Mouse (Mus musculus) testis, adult 2 months (tissue): ENCODE data around the gene Cc2d1a. TPM values are rescaled to one million over a fixed set of nuclear protein-coding genes. Genes with fewer than 3 reads are reported as not detected.

Experiments used
- H3K27ac ChIP-seq: fragments of 200-500 bp; 2 replicates; pipeline ENCODE4 v1.5.1; 2012; ENCODE audit warnings: low read depth, low read length; ENCODE audit not compliant: control insufficient read depth, insufficient read depth
- H3K27me3 ChIP-seq: fragments of 200-500 bp; 2 replicates; pipeline ENCODE4 v1.6.1; 2012; ENCODE audit warnings: mild to moderate bottlenecking, low read length, moderate library complexity; ENCODE audit not compliant: control insufficient read depth, insufficient read depth
- H3K36me3 ChIP-seq: fragments of 200-500 bp; 2 replicates; pipeline ENCODE4 v1.6.1; 2012; ENCODE audit warnings: mild to moderate bottlenecking, low read length; ENCODE audit not compliant: control insufficient read depth, insufficient read depth
- H3K4me1 ChIP-seq: fragments of 200-500 bp; 2 replicates; pipeline ENCODE4 v1.6.1; 2012; ENCODE audit warnings: low read length; ENCODE audit not compliant: control insufficient read depth, insufficient read depth
- H3K4me3 ChIP-seq: fragments of 200-500 bp; 2 replicates; pipeline ENCODE4 v1.5.1; 2012; ENCODE audit warnings: low read depth, mild to moderate bottlenecking, low read length, moderate library complexity, mixed read lengths; ENCODE audit not compliant: control insufficient read depth
- CTCF ChIP-seq: fragments of 200-500 bp; IDR thresholded peaks from 2 replicates; pipeline ENCODE4 v1.5.1; 2012; ENCODE audit warnings: low read depth, mild to moderate bottlenecking, inconsistent platforms, low read length, moderate library complexity; ENCODE audit not compliant: control insufficient read depth, insufficient read depth, insufficient replicate concordance
- POLR2A ChIP-seq: fragments of 200-500 bp; IDR thresholded peaks from 2 replicates; pipeline ENCODE4 v1.6.1; 2012; ENCODE audit warnings: low read depth, mild to moderate bottlenecking, inconsistent platforms, low read length, moderate library complexity; ENCODE audit not compliant: control insufficient read depth
- polyA plus RNA-seq: library from polyadenylated mRNA; depleted of rRNA; stranded (reverse); fragments of >200 nt; gene quantifications from 2 replicates; pipeline ENCODE4 v1.2.3, GENCODE M21; 2012

Cc2d1a gene
- polyA plus RNA-seq, 1 experiment, result 30.9 TPM

- no peak overlapping the region for H3K27ac ChIP-seq
- no peaks in the 10 kb centered on the region for H3K27me3 ChIP-seq
- H3K4me3 ChIP-seq, result no peak overlapping the region
- peaks cover 12% of the 10 kb centered on the region for H3K4me1 ChIP-seq
- no peaks in the 10 kb centered on the region; the same call in 1 of the 2 replicates for H3K36me3 ChIP-seq
- no peak for TF ChIP-seq CTCF
Observed at GRCm38 (mm10) chr8:84176560-84176959, 28.8 kb upstream of the Cc2d1a start.

GRCm38 (mm10) chr8:84173861-84174260 lies 26.1 kb upstream of the Cc2d1a start:
- no peak overlapping the region for H3K27ac ChIP-seq
- no peak for TF ChIP-seq CTCF
- no peak for TF ChIP-seq POLR2A
- H3K36me3 ChIP-seq, result no peaks in the 10 kb centered on the region; the same call in none of the 2 replicates
- H3K4me3 ChIP-seq, result peak overlapping the region; percentile 44
- peaks cover 2% of the 10 kb centered on the region for H3K4me1 ChIP-seq
- H3K27me3 ChIP-seq, result no peaks in the 10 kb centered on the region

GRCm38 (mm10) chr8:84170096-84170495 lies 22.4 kb upstream of the Cc2d1a start:
- no peaks in the 10 kb centered on the region; the same call in none of the 2 replicates for H3K36me3 ChIP-seq

GRCm38 (mm10) chr8:84167696-84168095 lies 20.0 kb upstream of the Cc2d1a start:
- no peak overlapping the region for H3K4me3 ChIP-seq
- H3K27ac ChIP-seq, result no peak overlapping the region
- H3K36me3 ChIP-seq, result peaks cover 1% of the 10 kb centered on the region
- TF ChIP-seq CTCF, result no peak
- TF ChIP-seq POLR2A, result no peak
- H3K27me3 ChIP-seq, result no peaks in the 10 kb centered on the region
- H3K4me1 ChIP-seq, result no peaks in the 10 kb centered on the region

More at GRCm38 (mm10) chr8:84170096-84170495, 22.4 kb upstream of the Cc2d1a start:
- Histone ChIP-seq H3K4me3 (no peak overlapping the region), H3K27ac (no peak overlapping the region), H3K27me3 (no peaks in the 10 kb centered on the region), H3K4me1 (no peaks in the 10 kb centered on the region; the same call in none of the 2 replicates)
- TF ChIP-seq POLR2A (no peak), CTCF (no peak)

- Histone ChIP-seq H3K36me3 (no peaks in the 10 kb centered on the region; the same call in 1 of the 2 replicates), H3K27me3 (no peaks in the 10 kb centered on the region), H3K27ac (no peak overlapping the region), H3K4me3 (no peak overlapping the region), H3K4me1 (no peaks in the 10 kb centered on the region)
- TF ChIP-seq CTCF (no peak), POLR2A (no peak)
Observed at GRCm38 (mm10) chr8:84157620-84158019, 9.9 kb upstream of the Cc2d1a start.

- Histone ChIP-seq H3K4me3 (peak overlapping the region; percentile 59; the same call in 1 of the 2 replicates), H3K27ac (no peak overlapping the region), H3K4me1 (peaks cover 6% of the 10 kb centered on the region)
Observed at GRCm38 (mm10) chr8:84149181-84149580, 1.4 kb upstream of the Cc2d1a start.

GRCm38 (mm10) chr8:84148531-84148850 lies 755 bp upstream of the Cc2d1a start:
- Histone ChIP-seq H3K4me3 (peak overlapping the region; percentile 89), H3K4me1 (peaks cover 6% of the 10 kb centered on the region), H3K36me3 (no peaks in the 10 kb centered on the region; the same call in 1 of the 2 replicates), H3K27ac (peak overlapping the region; percentile 82), H3K27me3 (no peaks in the 10 kb centered on the region)
- TF ChIP-seq POLR2A (peak; percentile 26; the same call in 1 of the 2 replicates), CTCF (no peak)

More at GRCm38 (mm10) chr8:84149181-84149580, 1.4 kb upstream of the Cc2d1a start:
- Histone ChIP-seq H3K36me3 (no peaks in the 10 kb centered on the region), H3K27me3 (no peaks in the 10 kb centered on the region)
- TF ChIP-seq POLR2A (no peak), CTCF (no peak)
